Mouse (Mus musculus) ES-E14 (cell line): ENCODE measurements at regions not wholly inside any gene's neighbourhood (a gene's known extent, or its start where the extent isn't known, plus 50 kb on each side); places are given as distances from the start of the nearest gene placed in this dataset.
A peak's percentile ranks its signal among the peaks of the same experiment; 100 is the strongest.

Source experiments
- DNase-seq: peaks from one replicate; pipeline ENCODE4 v3.0.0-alpha.2; 2013; ENCODE audit warnings: low read depth, low spot score
- H3K27ac ChIP-seq: 2 replicates; pipeline ENCODE4 v1.5.1; 2012; ENCODE audit warnings: low read depth, mild to moderate bottlenecking, low read length, moderate library complexity, mixed read lengths; ENCODE audit not compliant: poor library complexity, insufficient read depth, severe bottlenecking
- H3K36me3 ChIP-seq: 2 replicates; pipeline ENCODE4 v1.6.1; 2012; ENCODE audit warnings: mild to moderate bottlenecking, low read length, moderate library complexity, mixed read lengths; ENCODE audit not compliant: control insufficient read depth, poor library complexity, insufficient read depth, severe bottlenecking
- H3K4me1 ChIP-seq, 2 experiments: fragments of 150-350 bp in 1 of 2; sonication (generic) in 1 of 2; 2 replicates each; pipeline ENCODE4 v1.6.1; 2012; ENCODE audit warnings: low read length in 2 of 2, mild to moderate bottlenecking in 1 of 2, mixed read lengths in 1 of 2; ENCODE audit not compliant: control insufficient read depth in 2 of 2, insufficient read depth in 2 of 2, poor library complexity in 1 of 2
- H3K4me3 ChIP-seq, 2 experiments: fragments of 150-350 bp in 1 of 2; sonication (generic) in 1 of 2; 2 replicates each; pipeline ENCODE4 v1.5.1; 2012; ENCODE audit warnings: low read length in 2 of 2, low read depth in 1 of 2, mild to moderate bottlenecking in 1 of 2, mixed read lengths in 1 of 2; ENCODE audit not compliant: insufficient read depth in 1 of 2, poor library complexity in 1 of 2, severe bottlenecking in 1 of 2
- H3K9ac ChIP-seq: 2 replicates; pipeline ENCODE4 v1.6.1; 2012; ENCODE audit warnings: low read depth, mild to moderate bottlenecking, low read length, mixed read lengths; ENCODE audit not compliant: poor library complexity, insufficient read depth, severe bottlenecking
- H3K9me3 ChIP-seq: fragments of 150-350 bp; sonication (generic); 2 replicates; pipeline ENCODE4 v1.6.1; 2012; ENCODE audit warnings: low read depth, mild to moderate bottlenecking, low read length; ENCODE audit not compliant: control insufficient read depth, insufficient read depth
- CHD2 ChIP-seq: IDR thresholded peaks from 2 replicates; pipeline ENCODE4 v1.6.1; 2014; ENCODE audit warnings: mild to moderate bottlenecking, low read depth, low read length, inconsistent platforms
- HCFC1 ChIP-seq: IDR thresholded peaks from 2 replicates; pipeline ENCODE4 v1.6.1; 2012; ENCODE audit warnings: low read length, inconsistent platforms, borderline replicate concordance; ENCODE audit not compliant: insufficient read depth
- MAFK ChIP-seq: IDR thresholded peaks from 2 replicates; pipeline ENCODE4 v1.6.1; 2014; ENCODE audit warnings: mild to moderate bottlenecking, low read depth, low read length, inconsistent platforms; ENCODE audit not compliant: insufficient read depth
- ZC3H11A ChIP-seq: IDR thresholded peaks from 2 replicates; pipeline ENCODE4 v1.6.1; 2012; ENCODE audit warnings: low read depth, mild to moderate bottlenecking, inconsistent platforms, low read length, borderline replicate concordance
- ZNF384 ChIP-seq: IDR thresholded peaks from 2 replicates; pipeline ENCODE4 v1.6.1; 2012; ENCODE audit warnings: low read depth, low read length, inconsistent platforms
- in situ Hi-C, 2 experiments: fragments of 600-800 bp; cut with MboI; formaldehyde crosslinking; loops; one replicate each; pipeline ENCODE4 v1.15.1; 2025; ENCODE audit warnings: low sequenced_read_pairs in 2 of 2, inconsistent platforms in 1 of 2; ENCODE audit not compliant: unreplicated experiment in 2 of 2

GRCm38 (mm10) chr1:176355342-176355741 is 80.2 kb upstream of the Pld5 start:
- no peak overlapping the region for H3K27ac ChIP-seq
- TF ChIP-seq ZC3H11A = no peak
- no peak for TF ChIP-seq CHD2
- no peak for TF ChIP-seq MAFK
- TF ChIP-seq HCFC1 = no peak
- TF ChIP-seq ZNF384 = no peak
- in situ Hi-C loops = no loop called here
- H3K9me3 ChIP-seq = no peaks in the 10 kb centered on the region
- DNase-seq = no peak
- H3K36me3 ChIP-seq = no peaks in the 10 kb centered on the region
- peaks cover 0 to 2% of the 10 kb centered on the region in 2 experiments; a peak in 1 of 4 replicates for H3K4me1 ChIP-seq
- H3K9ac ChIP-seq = no peak overlapping the region
- H3K4me3 ChIP-seq = no peak overlapping the region

DNA sequence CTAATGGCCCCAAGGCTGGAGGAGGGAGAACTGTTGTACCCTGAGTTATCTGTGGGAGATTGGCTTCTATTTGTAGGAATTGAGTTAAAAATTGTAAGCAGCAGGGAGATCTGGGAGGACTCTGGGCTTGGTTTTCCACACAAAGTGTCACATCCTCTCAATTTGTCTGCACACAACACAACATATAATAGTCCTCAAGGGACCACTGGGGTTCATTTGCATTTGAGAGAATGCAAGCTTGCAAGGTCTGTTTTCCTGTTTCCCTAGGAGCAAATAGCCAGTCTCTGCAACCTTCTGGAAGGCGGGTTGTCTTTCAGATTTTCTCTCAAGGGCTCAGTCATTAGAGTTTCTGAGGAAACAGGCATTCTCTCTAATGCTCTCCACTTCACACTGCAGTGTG is 79.8 kb upstream of the Pld5 start:
- H3K9ac ChIP-seq = no peak overlapping the region
- no peak overlapping the region for H3K27ac ChIP-seq
- H3K36me3 ChIP-seq = no peaks in the 10 kb centered on the region
- DNase-seq = no peak
- H3K9me3 ChIP-seq = no peaks in the 10 kb centered on the region
- H3K4me1 ChIP-seq = peaks cover 0 to 2% of the 10 kb centered on the region in 2 experiments; a peak in 1 of 4 replicates
- no peak overlapping the region for H3K4me3 ChIP-seq
- in situ Hi-C loops = no loop called here
- TF ChIP-seq HCFC1 (no peak), MAFK (no peak), CHD2 (no peak), ZC3H11A (no peak), ZNF384 (no peak)

- no peak for DNase-seq
- no peaks in the 10 kb centered on the region for H3K36me3 ChIP-seq
- no peak overlapping the region for H3K4me3 ChIP-seq
- no peak overlapping the region for H3K9ac ChIP-seq
- H3K4me1 ChIP-seq = peaks cover 0 to 2% of the 10 kb centered on the region in 2 experiments; a peak in 1 of 4 replicates
- H3K9me3 ChIP-seq = no peaks in the 10 kb centered on the region
- no peak overlapping the region for H3K27ac ChIP-seq
- in situ Hi-C loops = no loop called here
- no peak for TF ChIP-seq ZNF384
- TF ChIP-seq MAFK = no peak
- TF ChIP-seq CHD2 = no peak
- no peak for TF ChIP-seq ZC3H11A
- TF ChIP-seq HCFC1 = no peak
Observed at GRCm38 (mm10) chr1:176352706-176353105, 77.6 kb upstream of the Pld5 start.

- Histone ChIP-seq H3K9ac (no peak overlapping the region), H3K4me3 (no peak overlapping the region), H3K27ac (no peak overlapping the region), H3K36me3 (no peaks in the 10 kb centered on the region), H3K4me1 (no peaks in the 10 kb centered on the region), H3K9me3 (no peaks in the 10 kb centered on the region)
- in situ Hi-C loops = no loop called here
- no peak for DNase-seq
- TF ChIP-seq ZC3H11A (no peak), ZNF384 (no peak), CHD2 (no peak), HCFC1 (no peak), MAFK (no peak)
Observed at GRCm38 (mm10) chr1:176349909-176350495, 74.9 kb upstream of the Pld5 start.

GRCm38 (mm10) chr1:176348129-176348528 is 73.0 kb upstream of the Pld5 start:
- no peak overlapping the region for H3K4me3 ChIP-seq
- no peak overlapping the region for H3K27ac ChIP-seq
- in situ Hi-C loops = no loop called here
- H3K9ac ChIP-seq = no peak overlapping the region
- TF ChIP-seq HCFC1 = no peak
- TF ChIP-seq CHD2 = no peak
- TF ChIP-seq MAFK = no peak
- TF ChIP-seq ZNF384 = no peak
- no peak for TF ChIP-seq ZC3H11A
- H3K4me1 ChIP-seq = 0 out of 4 replicates have a peak, but pooled peaks cover 0 to 3% of the 10 kb centered on the region in 2 experiments
- DNase-seq = peak; percentile 24
- no peaks in the 10 kb centered on the region for H3K36me3 ChIP-seq
- no peaks in the 10 kb centered on the region for H3K9me3 ChIP-seq
